Mouse (Mus musculus): ENCODE measurements around the gene Rimbp2. TPM values are rescaled to one million over a fixed set of nuclear protein-coding genes. Genes with fewer than 3 reads are reported as not detected.
A peak's percentile ranks its signal among the peaks of the same experiment; 100 is the strongest.

Rimbp2 gene
- polyA plus RNA-seq, 1 experiment from 2014 or later, result not detected

- Histone ChIP-seq H3K9ac (ENCODE audit: low read depth, low read length) (no peak overlapping the region), H3K36me3 (ENCODE audit: control insufficient read depth, insufficient read depth) (no peaks in the 10 kb centered on the region), H3K27ac (ENCODE audit: low read length) (no peak overlapping the region), H3K4me2 (ENCODE audit: low read depth, low read length) (no peak overlapping the region), H3K4me3 (ENCODE audit: low read depth, low read length) (no peak overlapping the region), H3K27me3 (ENCODE audit: control insufficient read depth, insufficient read depth, low read depth, low read length) (peaks cover 6% of the 10 kb centered on the region), H3K9me3 (replicated peaks; ENCODE audit: control insufficient read depth, low read length) (no peaks in the 10 kb centered on the region), H3K4me1 (ENCODE audit: control insufficient read depth, low read depth, low read length) (no peaks in the 10 kb centered on the region)
- WGBS (ENCODE audit: insufficient replicate concordance), result 30% methylated on average over 4 of the region's 4 CpGs
- ATAC-seq (ENCODE audit: low read depth), result no peak
Measured at GRCm38 (mm10) chr5:128951472-128951871, 1.8 kb downstream of the Rimbp2 start.

GRCm38 (mm10) chr5:128947093-128947492 is 6.2 kb downstream of the Rimbp2 start:
- Histone ChIP-seq H3K9me3 (replicated peaks; ENCODE audit: control insufficient read depth, low read length) (no peaks in the 10 kb centered on the region), H3K9ac (ENCODE audit: low read depth, low read length) (no peak overlapping the region), H3K4me1 (ENCODE audit: control insufficient read depth, low read depth, low read length) (no peaks in the 10 kb centered on the region), H3K27ac (ENCODE audit: low read length) (no peak overlapping the region), H3K27me3 (ENCODE audit: control insufficient read depth, insufficient read depth, low read depth, low read length) (no peaks in the 10 kb centered on the region; the same call in 1 of the 2 replicates), H3K36me3 (ENCODE audit: control insufficient read depth, insufficient read depth) (no peaks in the 10 kb centered on the region), H3K4me2 (ENCODE audit: low read depth, low read length) (no peak overlapping the region), H3K4me3 (ENCODE audit: low read depth, low read length) (no peak overlapping the region)
- no peak for ATAC-seq (ENCODE audit: low read depth)
- 55% methylated on average over 5 of the region's 5 CpGs for WGBS (ENCODE audit: insufficient replicate concordance)

GRCm38 (mm10) chr5:128940436-128940835 is 12.8 kb downstream of the Rimbp2 start:
- no peak overlapping the region for H3K4me3 ChIP-seq (ENCODE audit: low read depth, low read length)
- ATAC-seq (ENCODE audit: low read depth), result no peak
- no peaks in the 10 kb centered on the region for H3K36me3 ChIP-seq (ENCODE audit: control insufficient read depth, insufficient read depth)
- H3K4me1 ChIP-seq (ENCODE audit: control insufficient read depth, low read depth, low read length), result no peaks in the 10 kb centered on the region
- H3K9ac ChIP-seq (ENCODE audit: low read depth, low read length), result no peak overlapping the region
- no peaks in the 10 kb centered on the region; the same call in 1 of the 2 replicates for H3K9me3 ChIP-seq (replicated peaks; ENCODE audit: control insufficient read depth, low read length)
- no peak overlapping the region for H3K4me2 ChIP-seq (ENCODE audit: low read depth, low read length)
- H3K27me3 ChIP-seq (ENCODE audit: control insufficient read depth, insufficient read depth, low read depth, low read length), result no peaks in the 10 kb centered on the region
- WGBS (ENCODE audit: insufficient replicate concordance), result 61% methylated on average over 10 of the region's 10 CpGs
- H3K27ac ChIP-seq (ENCODE audit: low read length), result no peak overlapping the region

- H3K9ac ChIP-seq (ENCODE audit: low read depth, low read length), result no peak overlapping the region
- H3K36me3 ChIP-seq (ENCODE audit: control insufficient read depth, insufficient read depth), result no peaks in the 10 kb centered on the region
- no peak overlapping the region for H3K27ac ChIP-seq (ENCODE audit: low read length)
- no peaks in the 10 kb centered on the region for H3K27me3 ChIP-seq (ENCODE audit: control insufficient read depth, insufficient read depth, low read depth, low read length)
- no peak overlapping the region for H3K4me2 ChIP-seq (ENCODE audit: low read depth, low read length)
- ATAC-seq (ENCODE audit: low read depth), result no peak
- no peaks in the 10 kb centered on the region for H3K4me1 ChIP-seq (ENCODE audit: control insufficient read depth, low read depth, low read length)
- H3K4me3 ChIP-seq (ENCODE audit: low read depth, low read length), result no peak overlapping the region
- no peaks in the 10 kb centered on the region; the same call in 1 of the 2 replicates for H3K9me3 ChIP-seq (replicated peaks; ENCODE audit: control insufficient read depth, low read length)
- WGBS (ENCODE audit: insufficient replicate concordance), result 65% methylated on average over 6 of the region's 6 CpGs
Measured at GRCm38 (mm10) chr5:128935359-128935899, 17.9 kb downstream of the Rimbp2 start.

GRCm38 (mm10) chr5:128932776-128933175 is 20.5 kb downstream of the Rimbp2 start:
- H3K4me3 ChIP-seq (ENCODE audit: low read depth, low read length), result no peak overlapping the region
- no peak overlapping the region for H3K4me2 ChIP-seq (ENCODE audit: low read depth, low read length)
- H3K36me3 ChIP-seq (ENCODE audit: control insufficient read depth, insufficient read depth), result no peaks in the 10 kb centered on the region
- no peak for ATAC-seq (ENCODE audit: low read depth)
- H3K27ac ChIP-seq (ENCODE audit: low read length), result no peak overlapping the region
- H3K27me3 ChIP-seq (ENCODE audit: control insufficient read depth, insufficient read depth, low read depth, low read length), result no peaks in the 10 kb centered on the region
- 47% methylated on average over 5 of the region's 5 CpGs for WGBS (ENCODE audit: insufficient replicate concordance)
- H3K9ac ChIP-seq (ENCODE audit: low read depth, low read length), result no peak overlapping the region
- no peaks in the 10 kb centered on the region for H3K4me1 ChIP-seq (ENCODE audit: control insufficient read depth, low read depth, low read length)
- no peaks in the 10 kb centered on the region for H3K9me3 ChIP-seq (replicated peaks; ENCODE audit: control insufficient read depth, low read length)

- Histone ChIP-seq H3K4me3 (ENCODE audit: low read depth, low read length) (no peak overlapping the region), H3K4me1 (ENCODE audit: control insufficient read depth, low read depth, low read length) (no peaks in the 10 kb centered on the region), H3K36me3 (ENCODE audit: control insufficient read depth, insufficient read depth) (no peaks in the 10 kb centered on the region), H3K9me3 (replicated peaks; ENCODE audit: control insufficient read depth, low read length) (no peaks in the 10 kb centered on the region), H3K4me2 (ENCODE audit: low read depth, low read length) (no peak overlapping the region), H3K27me3 (ENCODE audit: control insufficient read depth, insufficient read depth, low read depth, low read length) (no peaks in the 10 kb centered on the region), H3K27ac (ENCODE audit: low read length) (no peak overlapping the region), H3K9ac (ENCODE audit: low read depth, low read length) (no peak overlapping the region)
- no peak for ATAC-seq (ENCODE audit: low read depth)
- 64% methylated on average over 4 of the region's 4 CpGs for WGBS (ENCODE audit: insufficient replicate concordance)
Measured at GRCm38 (mm10) chr5:128925073-128925472, 28.2 kb downstream of the Rimbp2 start.

GRCm38 (mm10) chr5:128920112-128920511 is 33.2 kb downstream of the Rimbp2 start:
- Histone ChIP-seq H3K9ac (ENCODE audit: low read depth, low read length) (no peak overlapping the region), H3K4me1 (ENCODE audit: control insufficient read depth, low read depth, low read length) (no peaks in the 10 kb centered on the region), H3K36me3 (ENCODE audit: control insufficient read depth, insufficient read depth) (no peaks in the 10 kb centered on the region)

GRCm38 (mm10) chr5:128917116-128917959 is 35.9 kb downstream of the Rimbp2 start:
- no peaks in the 10 kb centered on the region for H3K27me3 ChIP-seq (ENCODE audit: control insufficient read depth, insufficient read depth, low read depth, low read length)
- ATAC-seq (ENCODE audit: low read depth), result peak; percentile 84
- no peaks in the 10 kb centered on the region for H3K4me1 ChIP-seq (ENCODE audit: control insufficient read depth, low read depth, low read length)
- H3K9ac ChIP-seq (ENCODE audit: low read depth, low read length), result no peak overlapping the region
- no peaks in the 10 kb centered on the region; the same call in 1 of the 2 replicates for H3K9me3 ChIP-seq (replicated peaks; ENCODE audit: control insufficient read depth, low read length)
- H3K36me3 ChIP-seq (ENCODE audit: control insufficient read depth, insufficient read depth), result no peaks in the 10 kb centered on the region
- WGBS (ENCODE audit: insufficient replicate concordance), result 12% methylated on average over 10 of the region's 10 CpGs
- H3K4me3 ChIP-seq (ENCODE audit: low read depth, low read length), result no peak overlapping the region
- H3K27ac ChIP-seq (ENCODE audit: low read length), result peak overlapping the region; percentile 47; the same call in 1 of the 2 replicates
- H3K4me2 ChIP-seq (ENCODE audit: low read depth, low read length), result peak overlapping the region; percentile 3; the same call in 1 of the 2 replicates

More at GRCm38 (mm10) chr5:128920112-128920511, 33.2 kb downstream of the Rimbp2 start:
- ATAC-seq (ENCODE audit: low read depth), result no peak
- Histone ChIP-seq H3K27ac (ENCODE audit: low read length) (no peak overlapping the region), H3K4me3 (ENCODE audit: low read depth, low read length) (no peak overlapping the region), H3K27me3 (ENCODE audit: control insufficient read depth, insufficient read depth, low read depth, low read length) (no peaks in the 10 kb centered on the region), H3K9me3 (replicated peaks; ENCODE audit: control insufficient read depth, low read length) (no peaks in the 10 kb centered on the region; the same call in 1 of the 2 replicates), H3K4me2 (ENCODE audit: low read depth, low read length) (no peak overlapping the region)
- 47% methylated on average over 5 of the region's 5 CpGs for WGBS (ENCODE audit: insufficient replicate concordance)

- ATAC-seq (ENCODE audit: low read depth), result no peak
- 53% methylated on average over 3 of the region's 3 CpGs for WGBS (ENCODE audit: insufficient replicate concordance)
- H3K27me3 ChIP-seq (ENCODE audit: control insufficient read depth, insufficient read depth, low read depth, low read length), result no peaks in the 10 kb centered on the region
- H3K4me1 ChIP-seq (ENCODE audit: control insufficient read depth, low read depth, low read length), result no peaks in the 10 kb centered on the region
- no peak overlapping the region for H3K4me3 ChIP-seq (ENCODE audit: low read depth, low read length)
- no peaks in the 10 kb centered on the region; the same call in 1 of the 2 replicates for H3K9me3 ChIP-seq (replicated peaks; ENCODE audit: control insufficient read depth, low read length)
- no peak overlapping the region for H3K9ac ChIP-seq (ENCODE audit: low read depth, low read length)
- no peaks in the 10 kb centered on the region for H3K36me3 ChIP-seq (ENCODE audit: control insufficient read depth, insufficient read depth)
- H3K4me2 ChIP-seq (ENCODE audit: low read depth, low read length), result no peak overlapping the region
- H3K27ac ChIP-seq (ENCODE audit: low read length), result no peak overlapping the region
Measured at GRCm38 (mm10) chr5:128913820-128914219, 39.5 kb downstream of the Rimbp2 start.

All from liver, embryonic 16.5 days (tissue).